Mouse (Mus musculus): ENCODE measurements around the gene Naa15.
"Not testable (repeated sequence)": the region's sequence is repeated elsewhere in the genome, so short reads cannot be mapped to it uniquely, and the experiment has no call there.

Gene Naa15

GRCm38 (mm10) chr3:51415098-51416072, at the start of gene Naa15:
Naa15 (plus strand) TSS chr3:51415148.
- peak; percentile 95 to 97 for DNase-seq

GRCm38 (mm10) chr3:51365517-51365882, 49.4 kb upstream of the Naa15 start:
- DNase-seq = no peak

GRCm38 (mm10) chr3:51366926-51367325, 48.0 kb upstream of the Naa15 start:
- DNase-seq = no peak

GRCm38 (mm10) chr3:51368011-51368410, 46.9 kb upstream of the Naa15 start:
- DNase-seq = no peak

DNA sequence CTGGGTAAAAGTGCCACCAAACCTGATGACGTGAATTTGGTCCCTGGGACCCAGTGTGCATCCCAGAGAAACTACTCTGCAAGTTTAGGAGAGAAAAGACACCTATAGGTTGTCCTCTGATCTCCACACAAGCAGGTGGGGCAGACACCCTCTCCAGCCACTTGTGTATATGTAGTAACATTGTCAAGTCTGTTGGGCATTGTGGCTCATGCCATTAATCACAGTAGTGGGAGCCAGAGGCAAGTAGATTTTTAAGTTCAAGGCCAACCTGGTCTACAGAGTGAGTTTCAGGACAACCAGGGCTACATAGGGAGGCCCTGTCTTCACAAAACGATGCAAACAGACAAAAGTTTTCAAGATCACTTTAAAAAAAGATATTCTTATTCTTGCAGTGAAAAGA, 43.1 kb upstream of the Naa15 start:
- DNase-seq = no peak

DNA sequence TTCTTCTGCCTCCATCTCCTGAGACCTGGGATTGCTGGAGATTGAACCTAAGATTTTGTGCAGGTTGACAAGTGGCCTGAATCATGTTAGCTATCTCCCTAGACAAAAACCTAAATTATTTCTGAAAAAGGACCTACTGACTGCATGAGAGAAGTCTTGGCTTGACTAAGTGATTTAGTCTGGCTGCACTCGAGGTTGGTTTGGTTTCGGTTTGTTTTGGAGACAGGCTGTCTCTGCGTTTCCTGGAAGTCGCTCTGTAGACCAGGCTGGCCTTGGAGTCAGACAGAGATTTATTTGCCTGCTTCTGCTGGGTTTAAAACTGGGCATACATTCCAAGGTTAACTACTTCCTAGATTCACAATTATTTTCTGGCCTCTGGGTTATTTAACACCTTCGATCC, 42.1 kb upstream of the Naa15 start:
- no peak for DNase-seq

- DNase-seq = no peak
Measured at GRCm38 (mm10) chr3:51373544-51373943, 41.4 kb upstream of the Naa15 start.

DNA sequence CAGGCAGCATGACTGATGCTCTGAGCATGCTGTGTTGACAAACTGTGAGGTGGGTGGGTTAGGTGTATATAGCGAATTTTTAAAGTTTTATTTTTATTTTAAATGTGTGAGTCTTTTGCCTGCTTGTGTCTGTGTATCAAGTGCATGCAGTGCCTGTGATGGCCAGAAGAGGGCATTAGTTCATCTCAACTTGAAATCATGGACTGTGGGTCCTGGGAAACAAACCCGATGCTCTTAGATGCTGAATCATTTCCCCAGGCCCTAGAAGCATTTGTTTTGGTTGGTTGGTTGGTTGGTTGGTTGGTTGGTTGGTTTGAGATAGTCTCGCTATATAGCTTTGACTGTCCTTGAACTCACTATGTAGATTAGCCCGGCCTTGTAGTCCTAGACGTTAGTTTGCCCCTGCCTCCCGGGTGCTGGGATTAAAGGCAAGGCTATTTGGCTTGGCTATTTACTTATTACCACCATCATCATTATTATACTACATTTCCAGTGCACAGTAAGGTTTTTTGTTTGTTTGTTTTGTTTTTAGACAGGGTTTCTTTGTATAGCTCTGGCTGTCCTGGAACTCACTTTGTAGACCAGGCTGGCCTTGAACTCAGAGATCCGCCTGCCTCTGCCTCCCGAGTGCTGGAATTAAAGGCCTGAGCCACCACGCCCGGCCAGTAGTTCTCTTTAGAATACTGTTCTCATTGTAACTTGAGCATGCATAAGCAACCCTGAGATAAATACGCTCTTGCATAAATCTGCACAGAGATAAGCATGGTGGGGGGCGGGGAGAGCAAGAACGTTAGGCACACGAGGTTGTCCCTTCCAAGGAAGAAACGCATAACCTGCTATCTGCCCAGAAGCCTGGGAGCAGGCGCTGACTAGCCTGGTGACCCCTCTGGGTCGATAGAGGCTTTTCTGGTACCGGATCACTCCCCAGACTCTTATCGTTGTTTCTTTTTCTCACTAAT, 39.4 kb upstream of the Naa15 start:
- peak; percentile 78 to 83 for DNase-seq

DNA sequence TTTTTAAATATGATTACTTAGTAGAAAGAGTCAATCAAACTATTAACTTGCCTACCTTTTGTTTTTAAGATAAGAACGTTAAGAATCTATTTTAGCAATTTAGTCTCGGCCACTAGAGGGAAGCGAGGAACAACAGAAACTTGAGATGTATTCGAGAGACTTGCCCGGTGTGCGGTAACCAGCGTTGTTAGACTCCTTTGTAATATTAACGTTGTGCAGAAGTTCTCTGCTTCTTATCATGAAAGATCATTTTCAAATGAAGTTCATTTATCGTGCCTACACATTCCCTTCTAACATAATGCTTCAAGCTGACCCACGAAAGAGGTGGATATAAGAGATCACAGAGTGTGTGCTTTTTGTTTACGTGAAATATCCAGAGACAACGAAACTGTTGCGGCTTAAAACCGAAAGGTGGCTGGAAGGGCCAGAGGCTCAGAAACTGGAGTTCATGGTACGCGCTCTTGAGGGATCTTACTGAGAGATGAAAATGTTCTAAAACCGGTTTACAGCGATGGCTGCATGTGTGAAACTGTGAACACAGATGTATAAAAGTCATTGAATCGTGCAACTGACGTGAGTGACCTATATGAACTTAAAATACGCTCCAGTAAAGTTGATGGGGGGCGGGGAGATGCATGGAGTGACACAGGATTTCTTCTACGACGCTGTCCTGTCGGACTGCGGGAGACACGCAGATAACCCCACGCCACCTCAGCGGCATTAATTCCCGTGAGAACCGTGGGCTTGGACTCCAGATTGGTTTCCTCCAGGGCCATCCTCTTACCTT, 36.9 kb upstream of the Naa15 start:
- peak in 1 of 2 experiments; percentile 56 for DNase-seq

GRCm38 (mm10) chr3:51378665-51378946, 36.3 kb upstream of the Naa15 start:
- DNase-seq = no peak

- DNase-seq = peak; percentile 31 to 35
Measured at GRCm38 (mm10) chr3:51379786-51380659, 34.9 kb upstream of the Naa15 start.

- DNase-seq = no peak
Measured at GRCm38 (mm10) chr3:51380660-51381014, 34.3 kb upstream of the Naa15 start.

- DNase-seq = peak in 1 of 2 experiments; percentile 22
Measured at GRCm38 (mm10) chr3:51383409-51383808, 31.5 kb upstream of the Naa15 start.

DNA sequence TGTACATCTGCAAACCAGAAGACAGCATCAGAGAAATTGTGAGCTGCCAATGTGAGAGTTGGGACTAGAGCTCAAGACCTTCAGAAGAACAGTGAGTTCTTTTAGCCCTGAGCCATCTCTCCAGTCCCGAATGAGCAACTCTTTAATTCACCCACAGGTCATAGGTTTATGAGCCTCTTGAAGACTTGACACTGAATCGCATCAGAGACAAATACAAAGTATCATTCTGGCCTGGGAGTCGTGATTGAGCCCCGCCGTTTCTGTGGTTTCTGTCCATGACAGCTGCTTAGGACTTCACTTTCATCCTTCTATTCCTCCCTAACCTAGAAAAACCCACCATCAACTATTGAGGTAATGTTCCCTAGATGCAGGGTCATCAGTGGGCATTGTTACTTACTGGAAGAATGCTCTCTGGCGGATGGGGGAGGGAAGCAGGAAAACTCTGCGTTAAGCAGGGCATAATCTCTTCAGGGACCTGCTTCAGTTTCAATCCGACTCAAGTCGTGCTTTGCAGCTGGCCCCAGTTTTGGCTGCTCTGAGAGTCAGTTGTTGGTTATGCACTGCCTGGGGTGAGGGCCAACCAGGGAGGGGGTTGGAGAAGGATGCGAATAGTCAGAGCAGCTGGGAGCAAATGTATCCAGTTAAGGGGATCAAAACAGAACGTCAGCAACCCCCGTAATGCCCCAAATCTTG, 28.4 kb upstream of the Naa15 start:
- peak in 1 of 2 experiments; percentile 25 for DNase-seq

DNA sequence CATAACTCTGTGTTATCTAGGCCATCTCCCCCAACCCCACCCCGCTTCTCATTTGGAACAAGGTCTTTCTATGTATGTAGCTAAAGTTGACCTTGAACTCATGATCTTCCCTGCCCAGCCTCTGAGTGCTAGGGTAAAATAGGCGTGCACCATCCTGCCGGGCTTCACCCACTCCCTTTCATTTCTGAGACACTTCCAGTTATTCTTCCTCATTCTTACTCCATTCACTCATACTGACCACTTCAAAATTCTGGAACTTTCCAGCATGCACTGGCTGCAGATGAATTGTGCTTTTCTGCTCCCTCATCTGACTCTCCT, 27.9 kb upstream of the Naa15 start:
- no peak for DNase-seq

- peak in 1 of 2 experiments; percentile 38 for DNase-seq
Measured at GRCm38 (mm10) chr3:51387868-51388381, 27.0 kb upstream of the Naa15 start.

GRCm38 (mm10) chr3:51388904-51389303, 26.0 kb upstream of the Naa15 start:
- no peak for DNase-seq

GRCm38 (mm10) chr3:51391095-51391494, 23.9 kb upstream of the Naa15 start:
- DNase-seq = no peak

DNA sequence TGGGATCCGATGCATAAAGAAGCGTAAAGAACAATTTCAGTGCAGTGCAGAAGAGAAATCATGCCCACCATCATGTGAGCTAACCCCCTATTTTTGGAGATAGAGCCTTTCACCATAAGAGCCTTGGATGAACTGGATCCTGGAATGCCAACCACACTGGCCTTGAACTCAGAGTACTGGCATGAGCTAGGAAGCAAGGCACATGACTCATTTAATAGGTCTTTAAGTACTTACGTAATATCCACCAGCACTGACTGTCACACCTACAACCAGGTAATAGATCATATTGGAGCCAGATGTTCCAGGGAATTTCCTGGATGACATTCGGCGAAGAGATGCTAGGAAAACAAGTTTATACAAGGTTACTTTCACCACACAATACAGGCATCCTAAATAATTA, 23.4 kb upstream of the Naa15 start:
- DNase-seq = no peak

GRCm38 (mm10) chr3:51393018-51393417, 21.9 kb upstream of the Naa15 start:
- not testable (repeated sequence) for DNase-seq

DNA sequence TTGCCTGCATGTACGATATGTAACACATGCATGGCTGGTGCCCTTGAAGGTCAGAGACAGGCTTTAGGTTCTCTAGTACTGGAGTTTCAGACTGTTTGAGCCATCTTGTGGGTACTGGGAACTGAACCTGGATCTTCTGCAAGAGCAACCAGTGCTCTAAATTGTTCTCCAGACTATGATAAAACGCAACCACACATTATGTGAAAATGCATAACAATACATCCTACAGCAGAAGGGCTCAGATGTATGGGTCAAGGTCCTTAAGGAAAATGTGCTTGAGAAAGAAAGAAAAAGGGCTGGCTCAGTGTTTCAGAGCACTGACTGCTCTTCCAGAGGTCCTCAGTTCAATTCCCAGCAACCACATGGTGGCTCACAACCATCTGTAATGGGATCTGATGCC, 21.3 kb upstream of the Naa15 start:
- DNase-seq = no peak
